Mouse (Mus musculus): Measurements from ENCODE around the gene Ap5s1. TPM values are rescaled to one million over a fixed set of nuclear protein-coding genes. Genes with fewer than 3 reads are reported as not detected.

Ap5s1 gene
- total RNA-seq, 2 experiments from 2014 or later: 15.8 to 20.2 TPM

DNA sequence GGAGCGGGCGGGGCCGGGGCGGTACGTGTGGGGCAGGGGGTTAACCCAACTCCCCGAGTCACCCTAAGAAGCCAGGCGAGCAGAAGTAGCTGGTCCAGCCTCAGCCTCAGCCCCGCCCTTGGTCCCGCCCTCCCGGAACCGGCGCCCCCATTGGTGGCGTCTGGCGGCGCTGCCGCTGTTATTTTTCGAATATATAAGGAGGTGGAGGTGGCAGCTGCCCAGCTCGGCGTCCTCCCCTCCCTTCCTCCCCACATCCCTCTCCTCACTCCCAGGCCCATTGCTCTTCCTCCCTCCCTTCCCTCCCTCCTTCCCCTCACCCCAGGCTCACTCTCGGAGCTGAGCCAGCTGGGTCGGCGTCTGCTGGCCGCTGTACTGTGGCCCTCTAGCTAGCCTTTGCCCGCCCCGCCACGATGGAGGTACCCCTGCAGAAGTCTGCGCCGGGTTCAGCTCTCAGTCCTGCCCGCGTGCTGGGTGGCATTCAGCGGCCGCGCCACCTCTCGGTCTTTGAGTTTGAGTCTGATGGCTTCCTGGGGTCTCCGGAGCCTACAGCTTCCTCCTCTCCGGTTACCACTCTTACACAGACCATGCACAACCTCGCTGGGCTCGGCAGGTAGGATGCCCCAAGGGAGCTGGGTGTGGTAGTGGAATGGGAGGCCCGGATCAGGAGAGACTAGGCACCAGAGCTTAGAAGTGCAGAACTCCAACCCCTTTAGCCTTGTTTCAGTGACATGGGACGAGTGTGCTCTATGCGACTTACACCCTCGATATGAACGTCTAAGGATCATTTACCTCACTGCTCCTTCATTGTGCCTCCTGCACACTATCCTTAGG, 19.9 kb upstream of the Ap5s1 start, which contains the start of the genes Cdc25b and Spef1:
Gene Cdc25b (plus strand): TSS at position 179 of the 831 bp plus-strand sequence.
Gene Spef1 (minus strand): TSS at position 512 of the 831 bp plus-strand sequence.
- DNase-seq (ENCODE audit: low spot score): peak; percentile 76

DNA sequence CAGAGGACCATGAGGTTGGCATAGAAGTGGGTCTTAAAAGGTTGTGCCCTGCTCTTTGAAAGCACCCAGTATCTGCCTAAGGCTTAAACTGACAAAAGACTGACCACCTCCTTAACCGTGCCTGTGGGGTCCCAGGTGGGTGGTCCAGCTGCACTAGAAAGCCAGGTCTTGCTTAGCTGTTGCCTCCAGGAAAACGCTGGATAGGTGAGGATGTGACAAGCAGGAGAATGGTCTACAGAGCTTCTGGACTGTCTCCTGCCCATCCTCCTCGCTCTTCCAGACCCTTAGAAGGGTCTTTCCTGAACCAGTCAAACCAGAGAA, 19.3 kb upstream of the Ap5s1 start:
- no peak for DNase-seq (ENCODE audit: low spot score)

DNA sequence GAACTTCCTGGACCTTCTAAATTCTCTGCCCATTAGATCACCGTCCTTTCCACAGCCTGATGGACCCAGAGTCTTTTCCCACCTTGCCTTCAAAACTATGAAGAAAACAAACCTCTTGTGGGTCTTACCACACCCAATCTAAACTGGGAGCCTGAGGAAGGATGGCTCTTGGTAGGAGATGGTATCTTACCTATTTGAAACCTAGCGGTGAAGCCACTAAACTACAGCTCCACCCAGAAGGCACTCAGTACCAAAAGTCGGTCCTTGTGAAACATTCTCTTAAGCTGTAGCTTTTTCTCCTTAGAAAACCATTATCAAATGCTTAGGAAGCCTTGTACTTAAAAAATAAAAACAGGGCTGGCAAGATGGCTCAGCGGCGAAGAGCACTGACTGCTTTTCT, 18.6 kb upstream of the Ap5s1 start:
- DNase-seq (ENCODE audit: low spot score): no peak

DNA sequence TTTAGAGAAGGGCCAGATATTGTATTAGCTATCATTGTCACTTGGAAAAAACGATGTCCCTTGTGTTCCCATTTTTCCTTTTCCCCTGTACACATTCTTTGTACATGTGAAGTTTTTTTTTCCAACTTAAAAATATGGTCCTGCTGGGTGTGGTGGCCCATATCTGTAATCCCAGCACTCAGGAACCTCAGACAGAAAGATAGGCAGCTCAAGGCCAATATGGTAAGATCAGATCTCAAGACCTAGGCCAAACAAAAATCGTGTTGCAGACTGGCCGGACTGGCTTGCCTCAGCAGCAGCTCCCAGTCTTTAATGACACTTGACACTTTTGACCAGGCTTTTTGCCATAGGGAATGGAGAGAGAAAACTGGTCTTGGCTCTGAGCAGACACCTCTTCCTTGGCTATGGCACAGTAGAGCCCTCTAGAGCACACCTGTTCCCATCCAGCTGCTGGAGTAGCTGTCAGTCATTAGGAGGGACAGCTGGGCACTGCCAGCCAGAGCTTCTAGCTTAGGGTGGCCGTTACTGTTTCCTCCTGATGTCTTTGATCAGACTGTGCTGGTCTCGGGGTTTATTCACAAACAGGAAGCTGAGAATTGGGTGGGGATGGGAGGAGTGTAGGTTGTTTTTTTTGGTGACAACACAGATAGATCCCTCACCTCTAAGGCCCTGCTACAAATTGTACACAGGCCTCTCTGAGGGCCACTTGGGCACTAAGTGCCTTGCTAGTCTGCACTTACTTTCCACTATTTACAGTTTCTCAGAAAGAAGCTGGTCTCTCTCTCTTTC, 17.2 kb upstream of the Ap5s1 start:
- DNase-seq (ENCODE audit: low spot score): peak; percentile 61

DNA sequence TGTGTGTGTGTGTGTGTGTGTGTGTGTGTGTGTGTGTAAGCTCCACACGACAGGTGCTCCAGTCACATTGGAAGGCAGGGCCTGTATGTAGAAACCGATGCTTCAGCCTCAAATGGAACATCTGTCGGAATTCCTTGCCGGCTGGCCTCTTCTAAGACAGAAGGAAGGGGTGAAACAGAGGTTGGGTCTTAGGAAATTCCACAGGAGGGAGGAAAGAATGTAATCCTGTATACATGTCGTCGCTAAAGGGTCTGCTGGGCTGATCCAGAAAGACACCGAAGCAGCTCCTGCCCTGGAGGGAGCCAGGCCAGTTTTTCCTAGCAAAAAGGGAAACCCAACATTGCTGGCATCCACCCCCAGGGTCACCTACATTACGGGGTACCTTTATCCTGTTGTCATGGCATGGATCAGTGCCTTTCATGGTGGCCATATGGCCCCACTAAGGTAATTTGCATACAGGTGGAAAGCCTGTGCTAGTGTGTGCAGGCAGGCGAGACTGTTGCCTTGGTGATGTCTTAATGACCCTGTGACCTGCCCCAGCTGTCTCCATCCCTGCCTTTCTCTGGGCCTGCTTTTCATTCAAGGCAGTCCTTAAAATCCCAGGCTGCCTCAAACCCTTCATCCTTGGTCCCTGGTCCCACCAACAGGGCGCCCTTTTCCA, 16.4 kb upstream of the Ap5s1 start:
- no peak for DNase-seq (ENCODE audit: low spot score)

DNA sequence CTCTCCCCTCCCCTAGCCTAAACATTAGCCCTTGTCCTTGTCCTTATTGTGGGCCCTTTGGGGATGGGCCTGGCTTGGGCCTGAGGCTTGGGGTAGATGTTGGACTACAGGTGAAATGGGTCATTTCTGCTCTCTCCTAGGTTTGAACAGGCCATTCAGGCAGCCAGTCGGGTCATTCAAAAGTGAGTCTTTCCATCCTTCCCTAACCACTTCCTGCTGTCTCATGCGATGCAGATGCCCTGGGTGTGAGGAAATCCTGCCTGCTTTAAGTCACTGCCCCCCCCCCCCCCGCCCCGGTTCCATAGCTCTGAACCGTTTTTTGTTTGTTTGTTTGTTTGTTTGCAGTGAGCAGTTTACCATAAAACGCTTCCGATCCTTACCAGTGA, 15.9 kb upstream of the Ap5s1 start:
- DNase-seq (ENCODE audit: low spot score): no peak

DNA sequence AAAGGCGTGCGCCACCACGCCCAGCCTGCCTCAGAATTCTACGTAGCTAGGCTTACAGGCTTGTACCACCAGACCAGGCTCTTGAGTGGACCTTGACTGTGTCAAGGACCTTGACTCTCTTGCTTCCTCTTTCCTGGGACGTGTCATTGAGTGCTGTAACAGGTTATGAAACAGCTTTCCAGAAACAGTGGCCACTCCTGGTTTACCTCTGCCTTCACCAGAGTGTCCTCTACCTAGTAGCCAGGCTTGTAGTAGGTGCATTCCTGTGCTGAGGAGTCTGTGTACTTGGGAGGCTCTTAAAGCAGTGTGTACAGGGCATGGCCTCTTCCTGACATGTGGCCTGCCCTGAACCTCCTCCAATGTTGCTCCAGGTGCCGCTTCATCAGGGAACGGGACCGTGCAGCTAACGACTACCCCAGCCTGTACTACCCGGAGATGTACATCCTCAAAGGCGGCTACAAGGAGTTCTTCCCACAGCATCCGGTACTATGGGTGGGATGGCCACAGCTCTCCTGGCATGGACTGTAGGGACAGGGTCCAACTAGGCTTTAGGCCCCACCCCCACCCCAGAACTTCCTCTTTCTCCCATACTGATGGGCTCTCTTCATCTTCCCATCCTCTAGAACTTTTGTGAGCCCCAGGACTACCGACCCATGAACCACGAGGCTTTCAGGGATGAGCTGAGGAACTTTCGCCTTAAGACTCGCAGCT, 10.1 kb upstream of the Ap5s1 start:
- DNase-seq (ENCODE audit: low spot score): no peak

DNA sequence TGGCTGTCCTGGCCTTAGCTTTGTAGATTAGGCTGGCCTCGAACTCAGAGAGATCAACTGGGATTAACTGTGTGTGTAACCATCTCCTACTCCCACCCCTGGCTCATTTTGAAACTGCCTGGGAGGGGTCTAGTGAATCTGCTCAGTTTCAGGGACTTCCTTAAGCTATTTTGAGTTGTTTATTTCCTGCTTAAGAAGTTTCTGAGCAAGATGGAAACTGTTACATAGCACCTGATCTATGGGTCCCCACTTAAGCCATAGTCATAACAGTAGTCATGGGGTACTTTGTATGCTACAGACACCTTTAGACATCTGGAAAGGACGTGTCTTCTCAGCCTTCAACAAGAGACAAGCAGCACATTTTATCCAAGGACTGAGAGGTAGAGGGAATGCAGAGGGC, 6.2 kb upstream of the Ap5s1 start:
- no peak for DNase-seq (ENCODE audit: low spot score)

DNA sequence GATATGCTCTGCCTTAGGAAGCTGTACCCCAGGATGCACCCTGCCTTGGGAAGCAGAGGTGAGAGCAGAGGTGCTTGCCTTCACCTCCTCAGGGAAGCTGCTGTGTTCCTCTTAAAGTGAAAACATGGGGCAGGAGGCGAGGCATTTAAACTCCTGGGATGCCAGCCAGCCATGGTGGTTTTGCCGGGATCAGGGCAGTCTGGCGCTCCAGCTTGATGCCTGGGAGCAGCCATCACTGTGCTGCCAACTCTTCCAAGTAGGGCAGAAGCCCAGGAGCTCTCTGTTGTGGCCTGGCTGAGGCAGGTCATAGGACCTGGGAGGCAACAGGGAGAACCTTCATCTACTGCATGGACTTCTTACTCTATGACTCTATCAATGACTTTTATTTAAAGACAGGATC, 5.6 kb upstream of the Ap5s1 start:
- no peak for DNase-seq (ENCODE audit: low spot score)

DNA sequence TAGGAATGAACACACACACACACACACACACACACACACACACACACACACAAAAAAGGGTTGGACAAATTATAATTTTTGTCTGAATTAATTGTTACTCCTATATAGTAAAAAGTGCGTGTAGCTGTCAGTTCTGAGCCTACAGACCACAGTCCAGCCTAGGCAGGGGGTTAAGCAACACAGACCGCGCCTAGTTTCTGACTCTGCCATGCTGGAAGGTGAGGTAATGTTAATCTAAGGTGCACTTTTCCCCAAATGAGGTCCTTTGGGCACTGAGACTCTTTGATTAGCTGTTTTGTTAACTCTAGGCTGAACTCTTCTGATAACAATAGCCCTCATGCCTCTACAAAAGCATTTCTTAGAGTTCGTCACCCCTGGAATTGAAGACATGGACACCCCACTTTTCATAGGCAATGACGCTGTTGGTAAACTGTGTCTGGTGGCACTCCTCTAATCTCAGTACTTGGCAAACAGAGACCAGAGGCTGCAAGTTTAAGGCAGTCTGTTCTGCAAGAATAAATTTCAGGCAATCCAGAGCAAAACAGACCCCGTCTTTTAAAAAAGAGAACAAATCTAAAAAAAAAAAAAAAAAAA, 3.0 kb upstream of the Ap5s1 start:
- DNase-seq (ENCODE audit: low spot score): no peak

DNA sequence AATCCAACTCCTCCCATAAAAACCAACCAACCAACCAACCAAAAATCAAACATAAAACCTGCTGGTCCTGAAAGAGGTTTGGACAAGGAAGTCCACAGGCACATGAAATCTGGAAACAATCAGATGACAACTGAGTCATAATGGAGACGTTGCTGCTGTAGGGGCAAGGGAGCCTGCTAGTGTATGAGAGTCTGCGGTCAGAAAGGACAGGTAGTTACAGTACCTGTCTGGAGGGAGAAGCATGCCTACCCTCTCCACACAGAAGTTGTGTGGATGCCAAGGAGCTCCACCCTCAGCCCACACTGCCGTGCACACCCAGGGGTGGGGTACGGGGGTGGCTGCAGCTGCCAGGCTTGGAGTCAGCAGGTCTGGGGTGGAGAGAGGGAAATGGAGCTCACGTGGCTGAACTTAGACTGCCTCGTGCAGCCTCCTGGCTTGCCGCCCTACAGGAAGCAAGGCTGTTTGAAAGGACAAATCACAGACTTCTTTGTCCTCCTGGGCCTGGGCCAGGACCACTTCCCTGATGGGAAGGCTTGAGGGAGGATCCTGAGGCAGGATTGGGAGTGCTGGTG, 2.4 kb upstream of the Ap5s1 start:
- peak; percentile 95 for DNase-seq (ENCODE audit: low spot score)

DNA sequence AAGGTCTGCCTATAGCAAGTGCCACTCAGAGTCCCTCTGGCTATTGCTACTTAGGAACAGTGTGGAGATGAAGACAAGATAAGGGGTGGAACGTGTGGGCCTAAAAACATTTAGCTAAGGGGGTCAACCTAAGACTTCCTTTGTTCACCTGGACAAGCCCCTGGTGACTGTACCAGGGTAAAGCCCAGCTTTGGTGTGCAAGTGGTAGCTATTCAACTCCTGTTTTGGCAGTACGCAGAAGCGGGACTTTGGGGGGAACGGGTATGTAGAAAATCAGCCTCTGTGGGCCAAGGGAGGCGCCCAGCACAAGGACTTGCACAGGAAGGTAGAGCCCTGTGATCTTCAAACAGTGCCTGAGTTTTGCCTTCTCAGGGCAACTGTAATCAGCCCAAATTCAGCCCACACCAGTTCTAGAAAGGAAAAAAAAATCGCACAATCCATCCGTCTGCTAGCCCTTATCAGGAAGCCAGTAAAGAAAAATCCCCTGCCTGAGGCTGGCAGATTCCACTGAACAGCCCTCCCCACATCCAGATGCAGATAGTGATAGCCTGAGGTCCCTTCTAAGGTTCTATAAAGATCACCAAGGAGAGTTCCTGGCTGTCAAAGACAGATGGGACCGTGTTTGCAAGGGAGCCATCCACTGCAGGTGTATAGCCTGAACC, 1.2 kb upstream of the Ap5s1 start:
- no peak for DNase-seq (ENCODE audit: low spot score)

DNA sequence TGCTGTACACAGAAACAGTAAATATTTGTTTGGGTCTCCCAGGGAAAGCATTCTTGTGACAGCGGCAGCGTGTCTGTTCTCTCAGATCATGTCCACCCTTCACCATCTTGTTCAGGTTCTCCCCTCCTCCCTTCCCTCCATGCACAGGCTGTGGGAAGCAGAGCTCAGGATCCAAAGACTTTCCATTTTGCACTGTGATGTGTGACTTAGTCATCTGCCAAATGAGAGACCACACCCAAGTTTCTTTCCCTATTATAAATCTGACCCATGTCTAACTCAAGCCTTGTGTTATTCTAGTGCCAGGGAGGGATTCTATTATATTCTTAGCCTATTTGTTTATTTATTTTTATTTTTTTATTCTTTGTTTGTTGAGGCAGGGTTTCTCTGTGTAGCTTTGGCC, 1.5 kb downstream of the Ap5s1 start:
- no peak for DNase-seq (ENCODE audit: low spot score)

DNA sequence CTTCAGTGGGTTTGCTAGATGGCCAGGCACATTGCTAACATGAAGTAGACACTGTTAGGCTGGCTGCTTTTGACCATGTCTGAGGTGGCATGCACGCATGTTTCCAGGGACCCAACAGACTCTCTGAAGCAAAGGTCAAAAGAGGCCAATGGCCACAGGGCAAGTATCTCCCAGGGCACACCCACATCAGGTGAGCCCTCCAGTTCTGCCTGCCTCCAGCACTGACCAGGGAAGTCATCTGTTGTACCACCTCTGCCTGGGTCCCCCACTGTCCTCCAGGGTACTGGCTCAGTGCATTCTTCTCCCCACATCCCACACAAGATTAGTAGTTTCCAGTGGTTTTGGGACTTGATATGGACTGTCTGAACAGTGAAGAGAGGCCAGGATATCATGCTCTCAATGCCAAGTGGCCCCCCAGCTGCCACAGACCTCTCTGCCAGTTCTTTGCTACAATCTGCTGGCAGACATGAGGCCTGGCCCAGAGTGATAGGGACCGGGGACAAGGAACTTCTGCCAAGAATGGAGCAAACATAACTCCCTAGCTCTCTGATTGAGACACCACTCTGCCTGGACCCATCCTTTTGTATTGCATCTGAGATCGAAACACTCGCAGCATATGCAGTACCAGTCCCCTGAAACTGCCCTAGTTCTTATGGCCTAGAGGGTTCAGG, 2.4 kb downstream of the Ap5s1 start:
- DNase-seq (ENCODE audit: low spot score): no peak

DNA sequence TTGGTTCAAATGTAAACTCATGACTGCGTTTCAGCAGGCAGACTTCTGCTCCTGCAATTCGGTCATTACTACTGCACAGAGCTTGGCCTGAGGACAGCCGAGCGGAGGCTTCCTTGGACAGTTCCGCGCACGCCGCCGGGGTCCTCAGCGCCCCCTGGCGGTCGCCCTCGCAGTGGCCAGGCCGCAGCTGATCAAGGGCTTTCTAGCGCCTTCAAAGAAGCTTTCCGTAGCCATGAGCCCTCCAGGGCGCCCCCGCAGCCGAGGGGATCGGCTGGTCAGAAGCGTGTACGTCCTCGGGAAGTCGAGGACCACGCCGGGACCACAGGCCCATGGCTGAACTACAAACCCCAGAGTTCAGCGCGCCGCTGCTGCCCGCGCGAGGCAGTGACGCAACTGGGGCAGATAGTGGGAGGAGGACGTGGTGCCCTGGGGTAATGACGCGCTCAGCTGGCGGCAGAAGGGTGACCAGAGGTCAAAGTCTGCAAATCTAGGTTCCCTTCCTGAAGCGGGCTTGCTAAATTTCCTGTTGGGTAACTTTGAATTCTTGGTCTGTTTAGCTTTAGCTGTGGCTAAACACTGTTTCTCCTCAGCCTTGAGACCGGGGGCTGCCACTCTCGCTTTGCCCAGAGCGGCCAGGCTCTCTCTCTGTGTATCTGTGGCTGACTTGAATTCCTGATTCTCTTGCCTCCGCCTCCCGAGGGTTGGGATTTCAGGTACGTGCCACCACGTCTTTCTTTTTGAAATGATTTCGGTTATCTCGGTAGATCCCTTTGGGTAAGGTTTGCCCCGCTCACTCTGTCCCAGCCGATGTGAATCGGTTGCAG, 3.3 kb downstream of the Ap5s1 start:
- peak; percentile 96 for DNase-seq (ENCODE audit: low spot score)

DNA sequence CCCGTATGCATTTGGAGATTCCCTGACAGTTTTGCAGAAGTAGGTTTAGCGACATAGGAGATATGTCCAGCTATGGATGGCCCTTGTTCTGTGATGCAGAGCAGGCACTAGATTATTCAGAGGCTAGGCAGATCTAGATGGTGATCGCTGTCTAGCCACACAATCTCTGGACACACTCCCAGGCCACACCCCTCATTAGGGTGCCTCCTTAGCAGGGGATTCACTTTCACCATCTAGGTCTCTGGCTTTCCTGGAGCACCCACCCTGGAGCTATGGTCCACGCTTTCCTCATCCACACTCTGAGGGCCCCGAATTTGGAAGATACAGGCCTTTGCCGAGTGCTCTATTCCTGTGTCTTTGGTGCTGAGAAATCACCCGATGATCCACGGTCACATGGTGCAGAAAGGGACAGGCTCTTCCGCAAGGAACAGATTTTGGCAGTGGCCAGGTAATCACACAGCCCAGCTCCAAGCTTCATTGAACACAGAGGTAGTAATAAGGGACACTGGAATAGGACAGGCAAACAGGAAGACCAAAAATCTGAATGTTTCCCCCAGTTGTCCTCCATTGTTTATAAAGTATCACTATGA, 4.2 kb downstream of the Ap5s1 start:
- peak; percentile 43 for DNase-seq (ENCODE audit: low spot score)

DNA sequence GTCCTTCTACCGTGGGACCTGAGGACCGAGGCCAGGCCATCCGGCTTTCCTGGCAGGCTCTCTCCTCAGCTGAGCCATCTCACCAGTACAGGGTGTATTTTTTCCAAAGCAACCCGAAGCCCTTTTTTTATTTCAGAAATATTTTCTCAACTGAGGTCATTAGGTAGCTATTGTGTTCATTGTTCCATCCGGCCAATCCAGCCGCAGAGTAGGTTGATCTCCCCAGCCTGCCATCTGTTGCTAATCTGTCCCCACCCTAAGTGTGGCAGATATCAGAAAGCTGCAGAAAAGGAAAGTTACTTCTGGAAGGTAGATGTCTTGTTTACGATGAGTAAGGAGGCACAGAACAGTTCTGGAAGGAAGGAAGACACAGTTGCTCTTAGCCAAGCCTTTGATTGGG, 6.9 kb downstream of the Ap5s1 start:
- no peak for DNase-seq (ENCODE audit: low spot score)

All from gastrocnemius, adult 18-20 months (tissue).